Mouse (Mus musculus): ENCODE measurements around the gene Hsph1.

DNA sequence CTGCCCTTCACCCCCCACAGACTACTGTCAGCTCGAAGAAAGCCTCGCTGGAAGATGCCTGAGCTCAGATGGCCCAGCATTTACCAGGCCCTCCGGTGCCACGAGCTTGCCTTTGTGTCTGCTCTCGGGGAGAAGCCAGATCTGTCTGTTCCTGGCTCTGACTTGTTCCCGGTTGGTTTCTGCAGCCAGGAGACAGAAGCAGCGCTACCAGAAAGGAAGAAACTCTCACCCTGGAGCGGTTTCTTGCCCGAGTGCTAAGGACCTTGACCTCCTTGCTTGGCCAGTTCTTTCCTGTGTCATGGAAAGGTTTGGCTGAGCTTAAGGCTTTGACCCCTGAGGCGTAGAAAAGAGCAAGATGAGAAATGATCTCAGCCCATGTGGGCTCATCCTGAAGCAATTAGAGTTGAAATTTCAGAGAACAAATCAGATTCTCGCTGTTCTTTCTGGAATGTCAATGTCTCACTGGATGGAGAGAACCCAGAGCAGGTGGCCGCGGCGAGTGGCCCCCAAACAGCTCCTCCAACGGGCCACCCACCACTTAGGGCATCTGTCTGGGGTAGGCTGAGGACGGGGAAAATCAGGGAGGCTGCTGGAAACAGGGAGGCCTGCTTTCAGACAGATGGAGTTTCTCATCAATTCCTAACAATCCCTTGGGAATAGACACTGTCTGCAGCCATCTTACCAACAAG lies 24.6 kb downstream of the Hsph1 start:
- TF ChIP-seq POLR2A (IDR thresholded peaks at IDR 0.05; ENCODE audit: insufficient read length, low read depth) (no peak), USF1 (IDR thresholded peaks at IDR 0.05; ENCODE audit: low read depth) (no peak), POLR2AphosphoS2 (IDR thresholded peaks at IDR 0.05; ENCODE audit: insufficient read length, low read depth) (no peak), SRF (IDR thresholded peaks at IDR 0.05; ENCODE audit: control insufficient read depth, insufficient read length, low read depth) (no peak), E2F4 (IDR thresholded peaks at IDR 0.05; ENCODE audit: insufficient read depth) (no peak), MAX (IDR thresholded peaks at IDR 0.05; ENCODE audit: low read depth) (no peak), TCF3 (IDR thresholded peaks at IDR 0.05; ENCODE audit: insufficient read length, low read depth) (no peak), CEBPB (IDR thresholded peaks at IDR 0.05; ENCODE audit: insufficient read depth, poor library complexity, severe bottlenecking) (no peak), MYOG (IDR thresholded peaks at IDR 0.05; ENCODE audit: control insufficient read depth in 1 of 3, insufficient read depth in 1 of 3, insufficient read length in 2 of 3, low read depth in 2 of 3) (no peak), TCF12 (IDR thresholded peaks at IDR 0.05; ENCODE audit: insufficient read depth, poor library complexity, severe bottlenecking) (no peak), MYOD1 (IDR thresholded peaks at IDR 0.05; ENCODE audit: control insufficient read depth in 1 of 3, insufficient read length in 2 of 3, low read depth in 2 of 3) (no peak)
